Mouse (Mus musculus) gonadal fat pad, adult 2 months (tissue): Measurements from ENCODE around the gene Qtrt1. TPM values are rescaled to one million over a fixed set of nuclear protein-coding genes. Genes with fewer than 3 reads are reported as not detected.
"Not testable (repeated sequence)": the region's sequence is repeated elsewhere in the genome, so short reads cannot be mapped to it uniquely, and the experiment has no call there.

ENCODE experiments used
- DNase-seq: peaks from one replicate; pipeline ENCODE4 v3.0.0-alpha.2; 2012; ENCODE audit warnings: low read depth
- polyA plus RNA-seq: library from polyadenylated mRNA; depleted of rRNA; stranded (reverse); fragments of >200 nt; gene quantifications from 2 replicates; pipeline ENCODE4 v1.2.3, GENCODE M21; 2012; rRNA removed

Qtrt1 gene
- polyA plus RNA-seq, 1 experiment: 19.6 TPM

GRCm38 (mm10) chr9:21450270-21450669 is 38.6 kb downstream of the Qtrt1 start:
- DNase-seq: no peak

- no peak for DNase-seq
These were observed 39.8 kb downstream of the Qtrt1 start for GRCm38 (mm10) chr9:21451391-21451790.

DNA sequence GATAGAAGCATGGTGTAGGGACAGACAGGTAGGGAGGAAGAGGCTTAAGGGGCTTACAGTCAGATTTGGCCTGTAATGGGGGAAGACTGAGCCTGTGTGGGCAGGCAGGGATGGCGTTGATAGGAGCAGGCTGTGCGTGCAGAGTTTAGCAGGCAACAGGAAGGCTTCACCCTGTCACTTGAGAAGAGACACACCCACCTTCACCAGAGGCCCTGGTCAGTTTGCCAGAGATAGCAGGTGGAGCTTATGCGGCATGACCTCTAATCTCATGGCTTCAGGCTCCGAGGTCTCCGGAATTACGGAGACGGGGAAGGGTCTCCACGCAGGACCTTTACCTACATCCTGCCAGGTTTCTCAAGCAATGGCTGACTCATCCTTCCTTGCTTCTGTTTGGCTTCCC is 40.2 kb downstream of the Qtrt1 start:
- no peak for DNase-seq

DNA sequence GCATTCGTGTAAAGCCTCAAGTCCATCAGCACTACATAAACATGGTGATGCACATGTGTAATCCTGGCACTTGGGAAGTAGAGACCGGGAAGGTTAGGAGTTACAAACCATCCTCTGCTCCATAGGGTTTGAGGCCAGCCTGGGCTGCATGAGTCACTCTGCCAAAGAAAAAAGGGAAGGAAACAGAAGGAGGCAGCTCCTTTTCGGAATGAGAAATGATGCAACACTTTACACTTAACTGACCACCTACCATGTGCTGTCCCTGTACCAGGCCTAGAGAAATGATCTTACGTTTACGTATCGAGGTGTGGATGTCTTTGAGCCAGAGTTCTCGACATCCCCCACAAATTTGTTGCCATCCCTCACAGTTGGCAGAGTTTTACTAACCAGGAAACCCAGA is 41.4 kb downstream of the Qtrt1 start:
- no peak for DNase-seq

DNA sequence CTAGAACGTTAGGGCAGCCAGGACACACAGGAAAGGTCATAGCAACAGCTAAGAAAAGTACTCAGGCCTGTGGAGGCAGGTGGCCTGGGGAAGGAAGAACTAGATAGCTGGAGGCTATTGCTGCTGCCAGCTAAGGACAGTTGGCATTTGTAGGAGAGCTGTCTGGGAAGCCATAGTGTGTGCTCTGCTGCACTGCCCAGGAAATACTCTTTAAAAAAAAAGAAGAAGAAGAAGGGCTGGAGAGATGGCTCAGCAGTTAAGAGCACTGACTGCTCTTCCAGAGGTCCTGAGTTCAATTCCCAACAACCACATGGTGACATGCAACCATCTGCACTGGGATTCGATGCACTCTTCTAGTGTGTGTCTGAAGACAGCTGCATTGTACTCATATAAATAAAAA is 41.8 kb downstream of the Qtrt1 start:
- DNase-seq: no peak

DNA sequence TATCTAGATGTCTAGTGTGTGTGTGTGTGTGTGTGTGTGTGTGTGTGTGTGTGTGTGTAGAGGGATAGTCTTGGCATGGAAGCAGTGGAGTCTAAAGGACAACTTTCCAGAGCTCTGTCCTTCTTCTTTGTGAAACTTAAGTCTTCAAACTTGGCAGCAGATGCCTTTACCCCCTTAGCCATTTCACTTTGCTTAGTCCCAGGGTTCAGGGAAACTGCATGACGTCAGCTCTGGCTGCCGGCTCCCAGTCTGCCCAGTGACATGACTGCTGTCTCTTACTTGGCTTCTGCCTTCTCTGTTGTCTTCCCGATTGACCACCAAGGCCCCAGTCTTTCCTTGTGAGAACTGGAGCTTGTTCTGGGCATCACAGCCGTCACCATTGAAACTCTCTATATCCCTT is 42.9 kb downstream of the Qtrt1 start:
- no peak for DNase-seq

DNA sequence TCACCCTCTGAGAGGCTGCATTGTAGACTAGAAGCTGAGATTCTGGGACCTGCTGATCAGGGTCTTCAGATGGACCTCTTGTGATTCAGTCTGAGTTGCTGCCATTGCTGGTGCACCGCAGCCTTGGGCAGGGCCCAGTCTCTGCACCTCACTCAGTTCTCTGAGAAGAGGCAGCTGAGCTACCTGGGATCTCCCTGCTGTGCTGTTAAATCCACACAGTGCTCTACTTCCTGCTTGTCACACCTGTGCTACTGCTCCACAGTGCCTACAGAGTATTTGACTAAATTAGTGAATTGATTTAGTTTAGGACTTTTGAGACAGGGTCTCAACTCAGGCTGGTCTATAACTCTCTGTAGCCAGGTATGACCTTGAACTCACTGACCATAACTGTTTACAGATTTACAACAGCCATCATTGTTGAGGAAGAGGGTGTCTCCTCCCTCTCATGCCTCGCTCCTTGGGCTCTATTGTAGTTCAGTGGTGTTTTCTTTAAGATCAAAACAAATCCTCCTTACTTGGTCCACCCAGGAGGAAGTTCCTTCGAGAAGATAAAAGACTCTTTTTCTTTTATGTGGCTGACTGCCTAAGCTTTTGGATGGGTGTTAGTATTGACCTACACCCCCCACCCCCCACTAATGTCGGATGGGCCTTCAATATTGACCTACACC is 43.6 kb downstream of the Qtrt1 start:
- DNase-seq: no peak

- no peak for DNase-seq
These were observed 44.8 kb downstream of the Qtrt1 start for GRCm38 (mm10) chr9:21456246-21456929.

GRCm38 (mm10) chr9:21456930-21457634 is 45.4 kb downstream of the Qtrt1 start:
- no peak for DNase-seq

GRCm38 (mm10) chr9:21458821-21459220 is 47.2 kb downstream of the Qtrt1 start:
- DNase-seq: no peak

DNA sequence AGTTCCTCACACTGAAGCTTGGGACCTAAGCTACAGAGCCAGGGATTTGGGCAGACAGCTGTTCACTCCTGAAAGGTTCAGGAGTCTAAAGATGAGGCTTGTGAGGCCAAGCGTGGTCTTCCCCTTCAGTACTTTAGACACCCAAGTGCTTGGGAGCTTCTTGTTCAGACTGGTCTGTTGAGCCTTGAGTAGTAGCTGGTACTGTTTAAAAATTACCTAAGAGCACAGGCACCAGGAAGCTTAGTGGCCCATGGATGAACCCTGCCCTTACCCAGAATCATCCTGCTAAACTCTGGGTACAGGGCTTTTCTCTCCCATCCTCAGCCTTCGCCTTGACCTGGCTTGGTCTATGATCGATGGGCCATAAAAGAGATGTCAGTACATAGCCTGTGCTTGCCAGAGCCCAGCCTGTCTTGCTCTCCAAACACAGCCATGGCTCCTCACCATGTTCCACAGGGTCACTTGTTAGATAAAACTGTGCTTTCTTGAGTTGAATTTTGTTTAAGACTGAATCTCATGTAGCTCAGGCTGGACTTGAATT is 48.8 kb downstream of the Qtrt1 start:
- DNase-seq: no peak

- DNase-seq: no peak
These were observed 51.5 kb downstream of the Qtrt1 start for GRCm38 (mm10) chr9:21463138-21463590.

DNA sequence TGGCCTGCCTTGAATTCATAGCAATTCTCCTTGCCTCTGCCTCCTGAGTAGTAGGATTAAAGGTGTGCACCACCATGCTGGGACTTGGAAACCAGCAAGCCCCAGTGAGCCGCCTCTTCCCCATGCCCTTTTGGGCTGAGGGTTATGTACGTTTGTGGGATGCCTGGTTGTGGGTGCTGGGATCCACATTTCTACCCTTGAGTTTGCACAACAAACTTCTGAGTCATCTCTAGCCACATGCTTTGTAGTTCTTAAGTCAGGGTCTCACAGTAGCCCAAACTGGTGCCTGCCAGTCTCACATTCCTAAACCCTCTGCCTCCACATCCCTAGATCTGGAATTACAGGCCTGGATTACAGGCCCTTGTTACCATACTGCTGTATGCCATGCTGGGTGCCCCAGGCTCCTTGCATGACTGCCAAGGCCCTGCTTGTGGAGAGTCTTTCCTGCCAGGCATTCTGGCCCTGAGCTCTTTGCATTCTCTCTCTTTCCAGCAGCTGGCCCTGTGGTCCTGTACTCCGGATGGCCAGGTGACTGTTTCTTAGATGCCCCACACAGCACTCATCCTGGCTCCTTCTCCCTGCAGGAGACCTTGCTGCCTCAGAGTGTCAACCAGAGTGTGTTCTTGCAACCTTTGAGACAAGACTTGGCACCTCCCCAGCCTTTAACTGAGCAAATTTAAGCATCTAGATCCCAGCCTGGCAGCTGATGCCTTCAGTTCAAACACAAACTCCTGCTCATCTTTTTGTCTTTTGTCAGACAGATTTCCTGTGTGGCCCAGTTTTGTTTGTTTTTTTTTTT is 52.3 kb downstream of the Qtrt1 start:
- DNase-seq: no peak

DNA sequence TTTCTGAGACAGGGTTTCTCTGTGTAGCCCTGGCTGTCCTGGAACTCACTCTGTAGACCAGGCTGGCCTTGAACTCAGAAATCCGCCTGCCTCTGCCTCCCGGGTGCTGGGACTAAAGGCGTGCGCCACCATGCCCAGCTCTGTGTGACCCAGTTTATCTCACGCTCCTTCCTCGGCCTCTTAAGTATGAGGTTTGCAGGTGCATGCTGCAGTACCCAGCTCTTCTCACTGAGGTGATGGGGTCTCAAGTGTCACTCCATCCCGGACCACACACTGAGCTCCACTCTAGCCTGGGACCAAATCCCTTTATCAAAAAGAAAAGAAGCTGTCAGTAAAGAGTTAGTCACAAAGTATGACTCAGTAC is 52.9 kb downstream of the Qtrt1 start:
- DNase-seq: not testable (repeated sequence)

GRCm38 (mm10) chr9:21469032-21470024 is 57.7 kb downstream of the Qtrt1 start:
- no peak for DNase-seq

Other genes with a start within 250 kb of the Qtrt1 start
- gene Pde4a, start 246.1 kb upstream of the Qtrt1 start, polyA plus RNA-seq: 16.6 and 24.5 TPM in 2 replicates
- gene Keap1, start 172.5 kb upstream of the Qtrt1 start, polyA plus RNA-seq: 67.8 and 68.5 TPM in 2 replicates
- gene S1pr5, start 163.4 kb upstream of the Qtrt1 start, polyA plus RNA-seq: 0.37 and 0.53 TPM in 2 replicates
- 25.7 and 27.3 TPM in 2 replicates for gene Atg4d, start 146.5 kb upstream of the Qtrt1 start, polyA plus RNA-seq
- gene Kri1, start 123.9 kb upstream of the Qtrt1 start, polyA plus RNA-seq: 19.8 and 20.5 TPM in 2 replicates
- gene Cdkn2d, start 120.4 kb upstream of the Qtrt1 start, polyA plus RNA-seq: 21.0 and 25.1 TPM in 2 replicates
- 92.6 and 101 TPM in 2 replicates for gene Ap1m2, start 99.5 kb upstream of the Qtrt1 start, polyA plus RNA-seq
- 51.7 and 61.5 TPM in 2 replicates for gene Slc44a2, start 91.1 kb upstream of the Qtrt1 start, polyA plus RNA-seq
- gene Ilf3, start 44.0 kb upstream of the Qtrt1 start, polyA plus RNA-seq: 44.2 and 47.5 TPM in 2 replicates
- 81.3 and 90.0 TPM in 2 replicates for gene Dnm2, start 13.1 kb downstream of the Qtrt1 start, polyA plus RNA-seq
- 32.8 and 41.3 TPM in 2 replicates for gene Tmed1, start 98.4 kb downstream of the Qtrt1 start, polyA plus RNA-seq
- 3.4 and 3.5 TPM in 2 replicates for gene AB124611, start 114.3 kb downstream of the Qtrt1 start, polyA plus RNA-seq
- gene Carm1, start 135.1 kb downstream of the Qtrt1 start, polyA plus RNA-seq: 63.2 and 67.0 TPM in 2 replicates
- gene Timm29, start 180.9 kb downstream of the Qtrt1 start, polyA plus RNA-seq: 28.3 and 35.8 TPM in 2 replicates
- gene Yipf2, start 181.0 kb downstream of the Qtrt1 start, polyA plus RNA-seq: 95.2 and 112 TPM in 2 replicates
- 38.3 and 46.2 TPM in 2 replicates for gene Smarca4, start 204.3 kb downstream of the Qtrt1 start, polyA plus RNA-seq